Mouse (Mus musculus) megakaryocyte, embryonic 14.5 days (primary cell): ENCODE data around the gene Taok2.

ENCODE experiments used
- FLI1 ChIP-seq: IDR thresholded peaks from 2 replicates; pipeline ENCODE4 v1.6.1; 2012; ENCODE audit warnings: low read length, inconsistent platforms, mixed read lengths
- GATA1 ChIP-seq: IDR thresholded peaks from 3 replicates; pipeline ENCODE4 v1.6.1; 2012; ENCODE audit warnings: mixed read lengths, low read length, inconsistent platforms, borderline replicate concordance

GRCm38 (mm10) chr7:126868003-126868402, 16.5 kb downstream of the Taok2 start:
- TF ChIP-seq GATA1 = no peak
- TF ChIP-seq FLI1 = no peak
